Mouse (Mus musculus): ENCODE data around the gene Ncf1. TPM values are rescaled to one million over a fixed set of nuclear protein-coding genes. Genes with fewer than 3 reads are reported as not detected.

The Ncf1 gene
- polyA plus RNA-seq, 1 experiment, result 2.7 TPM

DNA sequence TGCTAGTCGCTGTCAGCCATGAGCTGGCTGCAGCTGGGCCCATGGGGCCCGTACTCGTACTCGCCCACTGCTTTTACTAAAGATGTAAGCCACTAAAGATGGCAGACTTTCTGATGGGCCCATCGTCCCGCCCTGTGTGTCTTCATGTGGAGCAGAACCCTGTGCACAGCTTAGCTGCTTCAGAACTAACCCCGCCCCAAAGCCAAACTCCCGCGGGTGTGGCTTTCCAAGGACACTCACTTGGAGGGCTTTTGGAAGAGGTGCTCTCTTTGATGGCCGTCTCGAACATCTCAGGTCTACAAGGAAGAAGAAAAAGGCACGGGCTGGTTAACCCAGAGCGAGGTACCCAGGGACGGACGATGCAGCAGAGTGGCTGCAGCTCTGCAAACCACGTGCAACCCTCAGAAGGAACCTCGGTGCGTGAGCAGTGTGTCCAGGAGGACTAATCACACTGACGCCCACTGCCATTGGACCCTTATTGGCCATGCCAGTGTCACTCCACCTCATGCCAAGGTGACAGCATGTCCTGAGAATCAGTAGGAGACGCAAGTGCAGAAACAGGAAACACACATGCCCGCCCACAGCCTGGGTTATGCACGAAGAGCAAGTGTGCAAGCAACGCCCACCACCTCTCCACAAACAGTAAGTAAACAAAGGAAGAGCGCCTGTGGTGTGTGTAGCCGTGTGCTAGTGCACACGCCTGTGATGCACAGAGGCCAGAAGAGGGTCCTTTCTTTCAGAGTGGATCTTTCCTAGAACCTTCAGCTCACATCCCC, 14.4 kb upstream of the Ncf1 start:
- DNase-seq (ENCODE audit: low read depth), result no peak
- TF ChIP-seq POLR2A (IDR thresholded peaks at IDR 0.05; ENCODE audit: borderline replicate concordance, extremely low read depth, insufficient read depth, insufficient read length, poor library complexity, severe bottlenecking) (no peak), CTCF (IDR thresholded peaks at IDR 0.05; ENCODE audit: borderline replicate concordance, extremely low read depth, insufficient read depth, insufficient read length) (no peak)

DNA sequence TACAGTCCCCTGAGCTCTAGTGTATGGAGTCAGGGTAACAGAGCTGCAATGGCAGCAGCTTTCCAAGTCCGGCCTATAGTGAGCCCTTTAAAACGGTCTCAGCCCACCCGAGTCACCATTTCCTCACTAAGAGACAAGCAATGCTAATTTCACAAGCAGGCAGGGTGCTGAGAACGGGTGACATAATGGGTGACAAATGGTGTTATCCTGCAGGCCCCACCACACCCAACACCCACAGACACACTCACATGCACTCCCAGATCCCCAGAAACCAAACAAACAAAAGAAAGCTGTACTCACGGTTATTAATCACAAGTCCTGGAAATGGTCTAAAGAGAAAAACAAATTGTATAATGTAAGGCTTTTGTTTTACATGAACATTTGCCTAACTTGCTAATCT, 12.4 kb upstream of the Ncf1 start:
- TF ChIP-seq POLR2A (IDR thresholded peaks at IDR 0.05; ENCODE audit: borderline replicate concordance, extremely low read depth, insufficient read depth, insufficient read length, poor library complexity, severe bottlenecking), result no peak
- TF ChIP-seq CTCF (IDR thresholded peaks at IDR 0.05; ENCODE audit: borderline replicate concordance, extremely low read depth, insufficient read depth, insufficient read length), result no peak
- DNase-seq (ENCODE audit: low read depth), result no peak

DNA sequence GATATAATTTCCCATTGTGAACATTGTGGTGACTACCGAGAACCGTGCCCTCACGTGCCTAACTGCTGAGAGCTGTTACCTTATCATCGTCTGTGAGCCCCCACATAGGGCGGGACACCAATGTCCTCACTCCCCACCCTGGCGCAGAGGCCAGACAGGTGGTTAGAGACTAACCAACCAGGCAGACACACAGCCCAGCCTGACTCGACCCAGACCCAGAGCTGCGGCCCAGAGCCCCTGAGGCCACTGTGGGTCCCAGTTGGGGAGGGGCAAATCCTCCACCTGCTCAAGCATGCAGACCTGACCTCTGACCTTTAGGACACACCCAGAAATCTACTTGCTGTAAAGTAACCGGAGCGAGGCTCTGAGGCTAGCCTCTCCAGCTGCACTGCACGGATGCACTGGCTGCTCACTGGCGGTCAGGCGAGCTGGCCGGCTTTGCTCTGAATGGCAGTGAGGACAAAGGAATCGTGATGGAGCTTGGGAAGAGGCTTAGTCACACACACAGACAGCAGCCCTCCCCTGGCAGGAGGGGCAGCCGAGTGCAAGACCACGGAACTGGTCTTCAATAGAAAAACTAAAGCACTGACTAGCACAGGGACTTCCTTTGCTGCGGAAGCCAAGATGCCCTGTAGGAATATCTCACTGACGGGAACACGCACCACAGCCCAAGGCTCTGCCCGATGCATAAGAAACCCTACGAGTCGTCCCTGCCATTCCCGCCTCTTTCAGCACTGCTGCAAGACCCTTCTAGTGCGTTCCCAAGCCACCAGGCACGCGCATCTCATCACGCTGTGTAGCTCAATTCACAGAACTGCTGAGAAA, 8.7 kb upstream of the Ncf1 start:
- TF ChIP-seq CTCF (IDR thresholded peaks at IDR 0.05; ENCODE audit: borderline replicate concordance, extremely low read depth, insufficient read depth, insufficient read length) (no peak), POLR2A (IDR thresholded peaks at IDR 0.05; ENCODE audit: borderline replicate concordance, extremely low read depth, insufficient read depth, insufficient read length, poor library complexity, severe bottlenecking) (no peak)
- DNase-seq (ENCODE audit: low read depth), result peak; percentile 91

DNA sequence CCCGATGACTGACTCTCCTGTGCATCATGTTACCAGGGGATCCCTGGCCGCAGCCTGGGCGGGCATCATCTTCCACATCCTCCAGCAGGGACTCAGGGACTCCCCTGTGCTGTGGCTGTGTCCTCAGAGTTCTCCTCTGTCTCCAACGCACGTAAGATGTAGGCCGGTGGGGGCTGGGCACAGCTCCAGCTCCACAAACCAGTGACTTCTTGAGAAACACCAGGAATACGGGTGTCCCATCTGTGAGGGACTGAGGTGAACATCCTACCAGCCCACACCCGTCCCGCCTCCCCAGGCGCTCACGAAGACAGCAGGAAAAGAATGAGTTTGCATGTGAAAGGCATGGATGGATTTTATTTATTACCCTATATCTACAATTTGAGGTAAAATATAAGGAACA, 8.1 kb upstream of the Ncf1 start:
- DNase-seq (ENCODE audit: low read depth), result no peak
- no peak for TF ChIP-seq CTCF (IDR thresholded peaks at IDR 0.05; ENCODE audit: borderline replicate concordance, extremely low read depth, insufficient read depth, insufficient read length)
- no peak for TF ChIP-seq POLR2A (IDR thresholded peaks at IDR 0.05; ENCODE audit: borderline replicate concordance, extremely low read depth, insufficient read depth, insufficient read length, poor library complexity, severe bottlenecking)

DNA sequence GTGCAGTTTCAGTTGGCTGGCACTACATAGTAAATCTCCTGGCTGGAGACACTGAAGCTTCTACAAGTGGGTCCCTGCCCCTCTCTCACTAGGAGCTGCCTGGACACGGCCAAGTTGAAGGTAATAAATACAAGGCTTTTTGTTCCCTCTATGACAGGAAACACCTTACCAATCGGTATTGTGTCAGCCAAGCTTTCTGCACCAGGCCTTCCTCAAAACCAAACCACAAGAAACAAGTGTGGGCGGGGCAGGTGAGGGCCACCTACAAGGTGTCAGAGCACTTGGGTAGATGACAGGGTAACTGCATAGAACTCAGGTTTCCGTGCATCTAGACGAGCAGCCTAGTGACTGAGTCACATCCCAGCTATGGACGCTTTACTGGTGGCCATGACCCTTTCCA, 7.4 kb upstream of the Ncf1 start:
- DNase-seq (ENCODE audit: low read depth), result no peak
- no peak for TF ChIP-seq POLR2A (IDR thresholded peaks at IDR 0.05; ENCODE audit: borderline replicate concordance, extremely low read depth, insufficient read depth, insufficient read length, poor library complexity, severe bottlenecking)
- no peak for TF ChIP-seq CTCF (IDR thresholded peaks at IDR 0.05; ENCODE audit: borderline replicate concordance, extremely low read depth, insufficient read depth, insufficient read length)

DNA sequence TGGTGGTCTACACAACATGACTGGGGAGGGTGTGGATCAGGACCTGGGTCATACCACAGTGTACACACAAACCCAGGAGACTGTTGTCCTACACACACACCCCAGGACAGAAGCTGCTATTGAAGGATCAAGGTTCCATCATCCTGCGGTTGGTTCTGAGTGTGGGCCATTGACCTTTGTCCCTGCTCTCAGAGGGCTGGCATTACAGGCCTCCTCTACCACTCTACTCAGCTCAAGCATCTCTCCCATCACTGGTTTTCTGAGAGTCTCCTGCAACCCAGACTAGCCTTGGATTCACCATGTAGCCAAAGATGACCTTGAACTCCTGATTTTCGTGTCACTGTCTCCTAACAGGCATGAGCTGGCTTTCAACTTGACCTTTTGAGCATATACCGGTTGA, 6.8 kb upstream of the Ncf1 start:
- no peak for DNase-seq (ENCODE audit: low read depth)
- TF ChIP-seq POLR2A (IDR thresholded peaks at IDR 0.05; ENCODE audit: borderline replicate concordance, extremely low read depth, insufficient read depth, insufficient read length, poor library complexity, severe bottlenecking) (no peak), CTCF (IDR thresholded peaks at IDR 0.05; ENCODE audit: borderline replicate concordance, extremely low read depth, insufficient read depth, insufficient read length) (no peak)

DNA sequence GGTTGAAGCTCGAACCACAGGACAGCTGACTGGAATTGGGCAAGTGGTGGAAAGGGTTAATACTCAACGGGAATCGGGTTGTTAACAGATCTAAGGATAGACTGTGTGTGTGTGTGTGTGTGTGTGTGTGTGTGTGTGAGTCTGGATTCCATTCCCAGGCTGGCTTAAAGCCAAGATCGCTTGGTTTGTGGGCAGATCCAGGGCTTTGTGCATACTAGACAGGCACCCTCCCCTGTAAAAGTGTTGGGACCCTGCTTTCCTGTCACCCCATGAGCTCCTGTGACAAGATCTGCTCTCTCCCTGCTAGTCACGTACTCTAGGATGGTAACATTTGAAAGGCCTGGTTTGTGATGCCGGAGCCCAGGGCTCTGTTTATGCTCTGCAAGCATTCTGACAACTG, 5.7 kb upstream of the Ncf1 start:
- TF ChIP-seq POLR2A (IDR thresholded peaks at IDR 0.05; ENCODE audit: borderline replicate concordance, extremely low read depth, insufficient read depth, insufficient read length, poor library complexity, severe bottlenecking), result no peak
- TF ChIP-seq CTCF (IDR thresholded peaks at IDR 0.05; ENCODE audit: borderline replicate concordance, extremely low read depth, insufficient read depth, insufficient read length), result no peak
- DNase-seq (ENCODE audit: low read depth), result peak; percentile 86

DNA sequence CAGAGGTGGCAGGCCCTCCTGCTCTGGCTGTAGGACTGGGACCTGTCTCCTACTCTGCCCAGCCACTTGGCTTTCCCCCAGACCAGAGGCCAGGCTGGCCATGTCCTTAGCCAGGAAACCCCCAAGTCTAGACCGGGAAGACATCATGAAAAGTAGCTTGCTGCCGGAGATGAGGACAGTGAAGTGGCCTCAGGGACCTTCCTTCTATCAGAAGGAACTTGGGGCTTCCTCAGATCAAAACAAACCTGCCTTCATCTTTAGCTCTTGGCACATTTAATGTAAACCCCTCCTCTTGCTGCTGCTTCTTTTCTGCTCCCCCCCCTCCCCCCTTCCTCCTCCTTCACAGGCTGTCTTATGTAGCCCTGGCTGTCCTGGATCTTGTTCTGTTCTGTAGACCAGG, 4.8 kb upstream of the Ncf1 start:
- DNase-seq (ENCODE audit: low read depth), result peak; percentile 26
- TF ChIP-seq POLR2A (IDR thresholded peaks at IDR 0.05; ENCODE audit: borderline replicate concordance, extremely low read depth, insufficient read depth, insufficient read length, poor library complexity, severe bottlenecking), result no peak
- no peak for TF ChIP-seq CTCF (IDR thresholded peaks at IDR 0.05; ENCODE audit: borderline replicate concordance, extremely low read depth, insufficient read depth, insufficient read length)

DNA sequence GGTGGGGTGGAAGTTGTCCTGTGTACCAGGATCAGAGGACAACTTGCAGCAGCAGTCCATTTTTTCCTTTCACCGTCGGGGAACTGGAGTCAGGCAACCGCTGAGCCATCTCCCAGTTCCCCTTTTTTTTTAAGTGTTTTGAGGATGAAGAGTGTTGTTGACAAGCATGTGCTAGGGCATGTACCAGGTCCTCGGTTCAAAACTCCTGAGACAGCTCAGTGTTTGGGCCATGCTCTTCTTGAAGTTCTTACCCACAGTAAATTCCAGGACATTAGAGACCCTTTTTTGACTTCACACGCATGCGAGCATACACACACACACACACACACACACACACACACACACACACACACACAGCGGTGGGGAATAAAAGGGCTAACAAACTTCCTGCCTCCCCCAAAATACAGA, 3.8 kb upstream of the Ncf1 start:
- TF ChIP-seq POLR2A (IDR thresholded peaks at IDR 0.05; ENCODE audit: borderline replicate concordance, extremely low read depth, insufficient read depth, insufficient read length, poor library complexity, severe bottlenecking) (no peak), CTCF (IDR thresholded peaks at IDR 0.05; ENCODE audit: borderline replicate concordance, extremely low read depth, insufficient read depth, insufficient read length) (no peak)
- no peak for DNase-seq (ENCODE audit: low read depth)

DNA sequence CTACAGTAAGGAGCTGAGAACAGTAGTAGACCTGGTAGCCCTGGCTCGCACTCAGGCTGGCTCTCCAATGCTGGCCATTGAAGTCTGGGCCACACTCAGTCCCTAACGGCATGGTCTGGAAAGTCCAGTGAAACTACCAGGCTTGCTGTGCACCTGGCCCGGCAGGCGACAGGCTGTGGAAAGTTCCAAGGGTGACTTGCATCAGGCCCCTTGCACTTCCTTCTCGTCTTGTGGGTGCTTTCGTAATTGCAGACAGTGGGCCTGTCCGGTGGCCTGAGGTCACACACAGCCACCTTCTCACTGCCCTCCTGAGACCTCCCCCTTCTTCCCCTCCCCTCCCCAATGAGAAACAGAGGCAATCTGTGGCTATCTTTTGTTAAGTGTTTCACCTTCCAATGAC, 3.1 kb upstream of the Ncf1 start:
- TF ChIP-seq CTCF (IDR thresholded peaks at IDR 0.05; ENCODE audit: borderline replicate concordance, extremely low read depth, insufficient read depth, insufficient read length) (no peak), POLR2A (IDR thresholded peaks at IDR 0.05; ENCODE audit: borderline replicate concordance, extremely low read depth, insufficient read depth, insufficient read length, poor library complexity, severe bottlenecking) (no peak)

DNA sequence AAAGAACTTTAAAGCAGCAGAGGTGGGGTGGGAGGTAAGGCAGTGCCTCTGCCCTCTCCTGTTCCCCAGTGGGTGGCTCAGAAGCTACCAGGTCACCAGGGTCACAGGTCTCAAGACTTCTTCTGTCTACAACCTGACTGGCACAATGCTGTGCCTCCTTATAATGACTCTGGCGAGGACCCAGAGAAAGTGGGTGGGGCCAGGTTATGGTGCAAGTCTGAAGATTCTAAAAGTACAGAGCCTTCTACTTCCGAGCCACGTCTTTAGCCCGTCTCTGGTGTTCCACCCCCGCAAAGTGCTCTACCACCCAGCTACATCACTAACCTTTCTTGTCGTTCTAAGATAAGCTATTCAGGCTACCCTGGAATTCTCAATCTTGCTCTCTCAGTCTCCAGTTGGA, 2.7 kb upstream of the Ncf1 start:
- TF ChIP-seq POLR2A (IDR thresholded peaks at IDR 0.05; ENCODE audit: borderline replicate concordance, extremely low read depth, insufficient read depth, insufficient read length, poor library complexity, severe bottlenecking), result no peak
- TF ChIP-seq CTCF (IDR thresholded peaks at IDR 0.05; ENCODE audit: borderline replicate concordance, extremely low read depth, insufficient read depth, insufficient read length), result no peak
- DNase-seq (ENCODE audit: low read depth), result no peak

More for the DNA sequence above, 3.1 kb upstream of the Ncf1 start:
- no peak for DNase-seq (ENCODE audit: low read depth)
